Mouse (Mus musculus): ENCODE data around the gene Zkscan2. TPM values are rescaled to one million over a fixed set of nuclear protein-coding genes. Genes with fewer than 3 reads are reported as not detected.

The Zkscan2 gene
- polyA plus RNA-seq (2015; fragmentation: Illumina TruSeq; extraction: RNeasy Lipid Tissue Mini Kit (QIAGEN cat#74804); ENCODE audit: low read depth, low replicate concordance): 11.3 TPM

GRCm38 (mm10) chr7:123500239-123501219 is at the start of gene Zkscan2:
Gene Zkscan2 (minus strand): TSS chr7:123500449.

DNA sequence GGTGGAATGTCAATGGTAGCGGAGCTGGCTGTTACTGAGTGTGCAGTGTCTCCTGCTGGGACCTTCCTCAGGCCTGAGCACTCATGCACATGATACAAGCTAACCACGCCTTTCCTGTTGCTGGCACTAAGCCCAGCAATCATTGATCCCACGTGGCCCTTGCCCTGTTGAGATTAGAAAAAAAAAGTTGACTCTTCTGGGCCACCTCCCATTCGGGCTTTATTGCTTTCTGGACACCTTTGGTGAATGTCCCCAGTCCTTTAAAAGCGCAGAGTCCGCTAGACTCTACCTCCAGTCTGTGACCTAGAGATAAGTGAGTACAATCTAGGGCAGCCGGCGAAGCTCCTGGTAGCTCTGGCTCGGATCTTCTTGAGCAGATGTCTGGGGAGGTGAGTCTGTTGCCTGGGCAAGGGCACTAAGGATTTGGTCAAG is 38.2 kb downstream of the Zkscan2 start, which contains the start of gene Aqp8:
Gene Aqp8 (plus strand): TSS at position 222 of the 432 bp plus-strand sequence.

Other genes starting within 250 kb of the Zkscan2 start
- 116 TPM for gene Lcmt1, start 130.7 kb downstream of the Zkscan2 start, polyA plus RNA-seq (2015; fragmentation: Illumina TruSeq; extraction: RNeasy Lipid Tissue Mini Kit (QIAGEN cat#74804); ENCODE audit: low read depth, low replicate concordance)
- gene Arhgap17, start 130.5 kb downstream of the Zkscan2 start, polyA plus RNA-seq (2015; fragmentation: Illumina TruSeq; extraction: RNeasy Lipid Tissue Mini Kit (QIAGEN cat#74804); ENCODE audit: low read depth, low replicate concordance): 10.4 TPM
- not detected for gene Aqp8, start 38.2 kb downstream of the Zkscan2 start, polyA plus RNA-seq (2015; fragmentation: Illumina TruSeq; extraction: RNeasy Lipid Tissue Mini Kit (QIAGEN cat#74804); ENCODE audit: low read depth, low replicate concordance)